Mouse (Mus musculus): ENCODE measurements at regions not wholly inside any gene's neighbourhood (a gene's known extent, or its start where the extent isn't known, plus 50 kb on each side); places are given as distances from the start of the nearest gene placed in this dataset.
"Not testable (repeated sequence)": the region's sequence is repeated elsewhere in the genome, so short reads cannot be mapped to it uniquely, and the experiment has no call there.

GRCm38 (mm10) chr13:86494721-86495120, 448.0 kb upstream of the Cox7c start:
- no peak for DNase-seq (ENCODE audit: low read depth, low spot score)

- DNase-seq (ENCODE audit: low read depth, low spot score), result no peak
Observed at GRCm38 (mm10) chr13:86468752-86469151, 422.0 kb upstream of the Cox7c start.

- no peak for DNase-seq (ENCODE audit: low read depth, low spot score)
Observed at GRCm38 (mm10) chr13:86422646-86423045, 375.9 kb upstream of the Cox7c start.

- no peak for DNase-seq (ENCODE audit: low read depth, low spot score)
Observed at GRCm38 (mm10) chr13:86381363-86381762, 334.7 kb upstream of the Cox7c start.

GRCm38 (mm10) chr13:86379168-86379567, 332.5 kb upstream of the Cox7c start:
- DNase-seq (ENCODE audit: low read depth, low spot score), result not testable (repeated sequence)

DNA sequence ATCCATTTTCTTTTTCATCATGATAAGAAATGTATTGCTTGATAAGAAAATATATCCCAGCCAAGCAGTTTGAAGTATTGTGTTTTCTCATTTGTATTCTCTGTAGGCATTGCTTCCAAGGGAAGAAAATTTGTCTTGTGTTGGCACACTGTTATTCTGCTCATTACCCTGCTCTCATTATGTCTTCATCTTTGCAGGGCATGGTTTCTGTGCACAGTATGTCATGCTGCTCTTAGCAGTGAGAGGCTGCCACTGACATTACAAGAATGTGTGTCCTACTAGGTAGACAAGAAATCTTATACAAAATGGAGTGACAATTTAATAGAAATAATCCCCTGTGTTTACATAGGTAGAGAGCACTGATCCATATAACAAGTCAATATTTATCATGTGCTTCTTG, 329.1 kb upstream of the Cox7c start:
- DNase-seq (ENCODE audit: low read depth, low spot score), result peak; percentile 3

- DNase-seq (ENCODE audit: low read depth, low spot score), result no peak
Observed at GRCm38 (mm10) chr13:86345931-86346330, 299.2 kb upstream of the Cox7c start.

DNA sequence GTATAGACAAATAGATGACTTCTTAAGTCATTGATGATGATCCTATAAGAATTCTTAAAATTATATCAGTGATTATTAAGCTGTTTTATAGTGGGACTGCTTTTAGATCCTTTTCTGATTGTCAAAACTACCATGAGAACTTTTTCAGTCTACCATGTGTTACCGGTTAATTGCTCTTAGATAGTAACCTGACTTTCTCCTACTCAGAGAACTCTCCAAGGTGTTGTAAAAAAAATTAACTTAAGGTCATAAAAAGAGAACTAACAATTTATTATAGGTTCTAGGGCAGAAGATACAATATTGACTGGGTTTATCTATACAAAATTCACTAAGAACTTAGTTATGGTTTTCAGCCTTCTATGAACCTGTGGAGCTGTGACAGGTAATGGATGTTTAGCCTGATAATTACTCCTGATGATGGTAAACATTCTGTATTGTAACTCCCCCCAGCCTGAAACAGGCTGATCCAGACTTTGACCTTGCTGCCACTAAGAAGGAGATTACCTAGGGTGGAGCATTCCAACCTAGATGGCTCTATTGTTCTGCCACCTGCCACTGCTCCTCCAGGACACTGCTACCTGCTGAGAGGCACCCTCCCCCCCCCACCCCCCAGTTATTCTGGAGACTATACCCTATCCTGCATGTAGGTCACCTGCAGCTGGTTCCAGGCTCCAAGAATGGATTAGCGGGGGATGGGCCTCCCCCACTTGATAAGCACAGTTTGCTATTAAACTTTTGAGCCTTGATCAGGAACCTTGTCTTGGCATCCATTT, 298.4 kb upstream of the Cox7c start:
- DNase-seq (ENCODE audit: low read depth, low spot score), result no peak

DNA sequence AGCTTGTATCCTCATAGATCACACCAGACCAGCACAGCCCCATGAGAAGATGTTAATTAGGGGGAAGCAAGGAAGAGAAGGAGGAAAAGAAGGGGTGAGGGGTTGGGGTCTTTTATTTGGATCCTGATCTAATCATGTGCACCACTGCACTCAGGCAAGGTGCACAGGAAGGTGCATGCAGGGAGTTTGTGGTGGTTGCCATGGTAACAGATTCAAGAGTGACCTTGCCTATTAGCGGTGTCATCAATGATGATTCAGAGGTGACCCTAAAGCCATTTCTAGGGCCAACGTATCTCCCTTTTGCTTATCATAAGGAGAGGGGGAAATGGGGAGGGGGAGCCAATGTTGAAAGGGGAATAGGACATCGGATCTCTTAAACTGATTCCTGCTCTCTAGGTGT, 289.8 kb upstream of the Cox7c start:
- DNase-seq (ENCODE audit: low read depth, low spot score), result no peak
